Mouse (Mus musculus) cortical plate, adult 2 months (tissue): ENCODE measurements around the gene Cacng6.

Experiments used
- CTCF ChIP-seq: fragments of 200-500 bp; IDR thresholded peaks from 2 replicates; pipeline ENCODE4 v1.5.1; 2011; ENCODE audit warnings: mild to moderate bottlenecking, control low read depth, low read length; ENCODE audit not compliant: insufficient read depth; ENCODE audit errors: extremely low read depth
- POLR2A ChIP-seq: fragments of 200-500 bp; IDR thresholded peaks from 2 replicates; pipeline ENCODE4 v1.6.1; 2011; ENCODE audit warnings: mild to moderate bottlenecking, low read length, control low read depth; ENCODE audit not compliant: insufficient read depth; ENCODE audit errors: extremely low read depth

- TF ChIP-seq POLR2A (no peak), CTCF (no peak)
Observed at GRCm38 (mm10) chr7:3425141-3425540, 1.1 kb downstream of the Cacng6 start.
